Mouse (Mus musculus) small intestine, adult 2 months (tissue): ENCODE results near the gene Copb2.
A peak's percentile ranks its signal among the peaks of the same experiment; 100 is the strongest.

Experiments used
- CTCF ChIP-seq: fragments of 200-500 bp; IDR thresholded peaks from 2 replicates; pipeline ENCODE4 v1.5.1; 2012; ENCODE audit warnings: low read depth, mild to moderate bottlenecking, control low read depth, inconsistent platforms, low read length, moderate library complexity, mixed read lengths; ENCODE audit not compliant: insufficient replicate concordance, insufficient read length; ENCODE audit errors: extremely low read depth
- POLR2A ChIP-seq: fragments of 200-500 bp; IDR thresholded peaks from 2 replicates; pipeline ENCODE4 v1.6.1; 2012; ENCODE audit warnings: low read depth, mild to moderate bottlenecking, control low read depth, inconsistent platforms, low read length, moderate library complexity

- TF ChIP-seq CTCF (0 out of 2 replicates have a peak, but pooled peaks have one; percentile 19), POLR2A (peak; percentile 94)
Observed at GRCm38 (mm10) chr9:98563137-98564126, at the start of gene Copb2.
